Mouse (Mus musculus) lung, postnatal 0 days (tissue): ENCODE results near the gene Marveld1.

Experiments
- CTCF ChIP-seq: IDR thresholded peaks from 2 replicates; pipeline ENCODE4 v1.5.1; 2016; ENCODE audit warnings: antibody characterized with exemption, mild to moderate bottlenecking
- EP300 ChIP-seq: IDR thresholded peaks from 2 replicates; pipeline ENCODE4 v1.6.1; 2016; ENCODE audit warnings: antibody characterized with exemption, mild to moderate bottlenecking, control low read depth

DNA sequence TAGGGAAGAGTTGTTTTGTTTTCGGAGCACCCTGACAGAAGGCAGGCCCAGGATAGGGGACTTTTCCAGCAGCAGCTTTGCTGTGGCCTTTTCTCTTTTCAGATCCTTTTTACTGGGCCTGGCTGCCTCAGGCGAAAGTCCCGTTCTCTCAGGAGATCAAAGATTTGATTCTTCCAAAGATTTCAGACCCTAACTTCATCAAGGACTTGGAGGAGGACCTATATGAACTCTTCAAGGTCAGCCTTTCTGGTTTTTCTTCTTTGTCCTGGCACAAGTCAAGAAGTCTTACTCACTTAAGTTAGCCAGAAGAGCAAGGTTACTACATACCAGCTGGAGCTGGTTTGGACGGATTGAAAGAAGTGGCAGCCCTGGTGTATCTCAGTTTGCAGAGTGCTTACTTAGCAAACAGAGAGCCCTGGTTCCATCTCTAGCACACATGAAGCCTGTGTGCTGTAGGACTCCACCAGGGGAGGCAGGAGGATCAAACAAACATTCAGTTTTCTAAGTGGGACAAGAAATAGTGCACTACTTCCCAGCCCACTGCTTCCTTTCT lies 31.3 kb upstream of the Marveld1 start:
- TF ChIP-seq EP300 (peak; percentile 17; the same call in 1 of the 2 replicates), CTCF (peak; percentile 34)
